Mouse (Mus musculus) forebrain, embryonic 11.5 days (tissue): ENCODE results near the gene Chrm5. TPM values are rescaled to one million over a fixed set of nuclear protein-coding genes. Genes with fewer than 3 reads are reported as not detected.

Experiments
- ATAC-seq: fragments of 200-750 bp; cut with Nextera tagmentation; replicated peaks from 2 replicates; pipeline ENCODE4 v1.8.0; 2017; ENCODE audit warnings: moderate TSS enrichment; ENCODE audit not compliant: low FRiP score
- DNase-seq: peaks from one replicate; pipeline ENCODE4 v3.0.0-alpha.2; 2017; ENCODE audit warnings: low spot score
- H3K27ac ChIP-seq: fragments of 300-500 bp; sonication (generic); 2 replicates; pipeline ENCODE4 v1.5.1; 2014; ENCODE audit warnings: low read depth, low read length
- H3K27me3 ChIP-seq: fragments of 300-500 bp; sonication (generic); 2 replicates; pipeline ENCODE4 v1.6.1; 2014; ENCODE audit warnings: mild to moderate bottlenecking, low read length, mixed read lengths; ENCODE audit not compliant: control insufficient read depth, insufficient read depth
- H3K36me3 ChIP-seq: fragments of 300-500 bp; sonication (generic); 2 replicates; pipeline ENCODE4 v1.6.1; 2014; ENCODE audit warnings: mild to moderate bottlenecking, low read length, moderate library complexity, mixed read lengths; ENCODE audit not compliant: control insufficient read depth, insufficient read depth
- H3K4me1 ChIP-seq: fragments of 300-500 bp; sonication (generic); replicated peaks from 2 replicates; pipeline ENCODE4 v1.6.1; 2014; ENCODE audit warnings: low read length, mixed read lengths; ENCODE audit not compliant: control insufficient read depth, insufficient read depth
- H3K4me2 ChIP-seq: fragments of 300-500 bp; sonication (generic); 2 replicates; pipeline ENCODE4 v1.6.1; 2014; ENCODE audit warnings: low read depth, mild to moderate bottlenecking, low read length, moderate library complexity, mixed read lengths; ENCODE audit not compliant: severe bottlenecking
- H3K4me3 ChIP-seq: fragments of 300-500 bp; sonication (generic); 2 replicates; pipeline ENCODE4 v1.5.1; 2014; ENCODE audit warnings: low read depth, low read length
- H3K9ac ChIP-seq: fragments of 300-500 bp; sonication (generic); 2 replicates; pipeline ENCODE4 v1.6.1; 2014; ENCODE audit warnings: low read length
- H3K9me3 ChIP-seq: fragments of 300-500 bp; sonication (generic); 2 replicates; pipeline ENCODE4 v1.6.1; 2016; ENCODE audit warnings: low read length, mixed read lengths; ENCODE audit not compliant: control insufficient read depth
- WGBS: fragments of 180-500 bp; shearing (Covaris S2); extraction: QIAGEN DNeasy Blood & Tissue Kit; methylation state at CpG from one replicate; pipeline ENCODE4 v1.1.7; 2014; 5-methylcytosine and 5-hydroxymethylcytosine counted together
- polyA plus RNA-seq: library from polyadenylated mRNA; unstranded; fragments of >200 nt; fragmentation: Nextera tagmentation; extraction: Ambion mirVana; gene quantifications from 2 replicates; pipeline ENCODE4 v1.2.1, GENCODE M21; 2014

Chrm5 gene
- 0.27 TPM in 1 of 2 replicates, not detected in the other for polyA plus RNA-seq

DNA sequence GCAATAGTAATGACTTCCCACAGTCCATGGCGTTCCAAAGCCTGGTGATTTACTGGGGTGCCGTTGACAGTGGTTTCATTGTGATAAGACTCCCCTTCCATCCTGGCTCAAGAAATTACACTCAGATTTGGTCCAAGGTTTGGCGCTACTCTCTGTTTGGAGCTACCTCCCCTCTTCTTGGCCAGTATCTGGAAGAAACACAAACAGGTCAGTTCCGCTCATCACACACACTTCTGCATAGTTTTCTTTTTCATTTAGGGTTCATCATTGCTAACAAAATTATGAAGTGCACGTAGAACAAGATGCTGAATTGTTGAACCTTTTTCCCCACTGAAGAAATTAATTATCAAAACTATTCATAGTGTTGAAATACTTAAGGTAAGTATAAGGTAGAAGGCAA is at the start of gene Chrm5:
TSS of gene Chrm5 (minus strand) at position 101 of the 400 bp plus-strand sequence.
- DNase-seq, result no peak
- Histone ChIP-seq H3K36me3 (no peaks in the 10 kb centered on the region), H3K27me3 (no peaks in the 10 kb centered on the region), H3K4me1 (no peaks in the 10 kb centered on the region), H3K9me3 (no peaks in the 10 kb centered on the region), H3K4me3 (no peak within 1 kb of the TSS), H3K27ac (no peak within 1 kb of the TSS), H3K9ac (no peak within 1 kb of the TSS), H3K4me2 (no peak within 1 kb of the TSS)
- WGBS, result 95% methylated on average over 5 of the region's 5 CpGs
- ATAC-seq, result no peak

DNA sequence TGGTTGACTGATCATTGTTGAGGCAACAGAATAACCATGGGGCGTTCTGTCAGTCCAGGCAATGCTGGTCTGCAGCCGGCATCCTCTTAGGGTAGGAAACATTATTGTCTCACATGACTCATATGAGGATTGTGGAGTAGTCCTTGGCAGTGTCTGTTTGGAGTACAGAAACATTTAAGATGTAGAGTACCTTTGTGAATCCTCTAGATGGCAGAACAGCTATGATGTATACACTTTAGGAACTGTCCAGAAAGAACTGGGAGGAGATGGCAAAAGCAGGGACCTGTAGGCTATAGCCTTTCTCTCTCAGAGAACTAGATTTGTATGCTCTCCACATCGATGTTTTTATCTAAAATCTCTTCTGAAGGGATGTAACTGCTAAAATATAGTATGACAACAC is 46.4 kb upstream of the Chrm5 start:
- H3K27me3 ChIP-seq, result no peaks in the 10 kb centered on the region
- WGBS, result 90% methylated on average over 3 of the region's 3 CpGs
- ATAC-seq (no peak), DNase-seq (no peak)
- no peak overlapping the region for H3K27ac ChIP-seq
- H3K9ac ChIP-seq, result no peak overlapping the region
- no peak overlapping the region for H3K4me3 ChIP-seq
- no peak overlapping the region for H3K4me2 ChIP-seq
- H3K4me1 ChIP-seq, result no peaks in the 10 kb centered on the region
- no peaks in the 10 kb centered on the region for H3K9me3 ChIP-seq
- no peaks in the 10 kb centered on the region for H3K36me3 ChIP-seq

DNA sequence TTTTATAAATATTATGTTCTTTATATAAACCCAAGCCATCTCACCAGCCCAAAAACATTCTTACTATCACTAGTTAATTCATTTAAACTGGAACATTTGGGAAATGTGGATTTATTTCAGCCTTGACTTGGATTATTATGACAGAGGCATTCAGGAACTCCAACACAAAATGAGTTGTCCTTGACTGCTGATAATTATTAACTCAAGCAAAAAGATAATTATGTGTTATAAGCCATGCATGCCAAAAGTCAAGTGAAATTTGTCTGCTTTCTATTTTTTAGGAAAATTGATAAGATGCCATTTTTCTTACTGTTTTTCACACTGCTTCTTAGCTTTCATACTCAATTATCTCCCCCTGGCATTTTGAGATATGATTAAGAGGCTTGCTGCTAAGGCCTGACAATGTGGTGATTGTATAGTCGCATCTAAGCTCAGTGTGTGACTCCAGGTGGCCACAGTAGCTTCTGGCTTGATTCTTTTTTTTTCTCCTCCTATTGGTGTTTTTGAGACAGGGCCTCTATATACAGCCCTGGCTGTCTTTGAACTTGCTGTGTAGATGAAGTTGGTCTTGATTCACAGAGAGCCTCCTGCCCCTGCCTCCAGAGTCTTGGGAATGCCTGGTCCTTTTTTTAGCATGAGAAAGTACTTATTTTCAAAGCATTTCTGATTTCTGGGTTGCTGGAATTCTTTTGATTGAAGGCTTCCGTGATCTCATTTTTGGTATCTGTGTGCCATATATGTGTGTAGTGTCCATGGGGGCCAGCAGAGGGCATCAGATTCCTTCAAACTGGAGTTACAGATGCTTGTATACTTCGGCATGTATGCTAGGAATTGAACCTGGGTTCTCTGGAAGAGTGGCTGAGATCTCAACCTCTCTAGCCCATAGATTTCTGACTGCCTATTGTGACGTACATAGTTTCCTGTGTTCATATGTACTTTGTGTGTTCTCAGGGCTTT is 40.2 kb upstream of the Chrm5 start:
- no peak for ATAC-seq
- Histone ChIP-seq H3K4me1 (no peaks in the 10 kb centered on the region), H3K9me3 (no peaks in the 10 kb centered on the region; the same call in 1 of the 2 replicates), H3K4me2 (no peak overlapping the region), H3K27ac (no peak overlapping the region), H3K4me3 (no peak overlapping the region), H3K9ac (no peak overlapping the region), H3K36me3 (no peaks in the 10 kb centered on the region), H3K27me3 (no peaks in the 10 kb centered on the region)
- no peak for DNase-seq
- 86% methylated on average over 4 of the region's 4 CpGs for WGBS

DNA sequence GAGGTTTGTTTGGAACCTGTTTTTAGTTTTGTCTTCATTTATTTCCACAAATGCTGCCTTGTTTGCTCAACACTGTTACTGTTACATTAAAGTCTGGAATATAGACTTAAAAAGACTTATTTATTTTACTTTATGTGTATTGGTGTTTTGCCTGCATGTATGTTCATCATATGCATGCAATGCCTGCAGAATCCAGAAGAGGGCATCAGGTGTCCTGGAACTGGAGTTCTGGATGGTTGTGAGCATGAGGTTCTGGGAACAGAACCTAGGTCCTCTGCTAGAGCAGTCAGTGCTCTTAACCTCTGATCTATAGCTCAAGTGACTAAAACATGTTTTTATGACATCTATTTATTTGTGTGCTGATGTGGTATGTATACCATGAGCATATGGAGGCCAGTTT is 38.0 kb upstream of the Chrm5 start:
- no peak overlapping the region for H3K4me3 ChIP-seq
- H3K9ac ChIP-seq, result no peak overlapping the region
- H3K27ac ChIP-seq, result no peak overlapping the region
- no peaks in the 10 kb centered on the region; the same call in 1 of the 2 replicates for H3K9me3 ChIP-seq
- no peak overlapping the region for H3K4me2 ChIP-seq
- H3K4me1 ChIP-seq, result no peaks in the 10 kb centered on the region
- H3K36me3 ChIP-seq, result no peaks in the 10 kb centered on the region
- DNase-seq, result no peak
- no peaks in the 10 kb centered on the region for H3K27me3 ChIP-seq
- ATAC-seq, result no peak

DNA sequence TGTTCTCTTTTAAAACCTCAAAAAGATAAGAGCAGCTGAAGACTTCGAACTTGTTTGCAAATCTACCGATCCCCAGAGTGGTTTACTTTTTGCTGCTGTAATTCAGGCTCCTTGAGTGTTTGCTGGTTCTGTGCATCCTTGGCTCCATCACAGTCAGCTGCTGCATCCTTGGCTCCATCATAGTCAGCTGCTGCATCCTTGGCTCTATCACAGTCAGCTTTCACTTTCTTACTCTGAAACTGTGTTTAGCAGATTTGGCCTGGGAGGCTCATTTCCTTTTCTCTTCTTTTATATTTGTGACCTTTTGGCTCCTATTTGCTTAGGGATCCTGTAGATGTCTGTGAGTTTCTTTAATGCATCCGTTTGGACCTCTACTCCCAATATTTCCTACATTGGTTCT is 36.6 kb upstream of the Chrm5 start:
- Histone ChIP-seq H3K9me3 (no peaks in the 10 kb centered on the region; the same call in 1 of the 2 replicates), H3K4me2 (no peak overlapping the region), H3K4me1 (no peaks in the 10 kb centered on the region), H3K27me3 (no peaks in the 10 kb centered on the region), H3K4me3 (no peak overlapping the region), H3K27ac (no peak overlapping the region), H3K36me3 (no peaks in the 10 kb centered on the region), H3K9ac (no peak overlapping the region)
- DNase-seq (no peak), ATAC-seq (no peak)
- 89% methylated on average over 3 of the region's 3 CpGs for WGBS

DNA sequence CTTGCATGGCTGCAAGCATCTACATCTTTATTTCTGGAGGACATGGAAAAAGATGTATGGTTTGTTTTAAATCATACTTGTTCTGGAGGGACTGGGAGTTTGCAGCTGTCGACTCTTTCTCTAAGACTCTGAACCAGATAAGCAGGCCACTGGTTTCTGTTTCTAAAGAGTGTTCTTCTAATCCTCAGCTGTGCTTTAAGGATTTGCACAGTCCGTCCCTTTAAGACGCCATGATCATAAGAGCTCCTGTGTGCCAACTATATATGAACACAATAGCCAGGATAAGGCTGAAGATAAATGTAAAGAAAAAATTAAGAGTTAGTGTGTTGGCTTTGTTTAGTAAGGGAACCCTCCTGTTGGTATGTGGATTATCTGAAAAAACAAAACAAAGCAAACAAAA is 36.2 kb upstream of the Chrm5 start:
- Histone ChIP-seq H3K4me3 (no peak overlapping the region), H3K9ac (no peak overlapping the region), H3K4me2 (no peak overlapping the region), H3K36me3 (no peaks in the 10 kb centered on the region), H3K27ac (no peak overlapping the region), H3K4me1 (no peaks in the 10 kb centered on the region), H3K27me3 (no peaks in the 10 kb centered on the region), H3K9me3 (no peaks in the 10 kb centered on the region; the same call in 1 of the 2 replicates)
- WGBS, result 82% methylated on average over 3 of the region's 3 CpGs
- DNase-seq (no peak), ATAC-seq (no peak)

DNA sequence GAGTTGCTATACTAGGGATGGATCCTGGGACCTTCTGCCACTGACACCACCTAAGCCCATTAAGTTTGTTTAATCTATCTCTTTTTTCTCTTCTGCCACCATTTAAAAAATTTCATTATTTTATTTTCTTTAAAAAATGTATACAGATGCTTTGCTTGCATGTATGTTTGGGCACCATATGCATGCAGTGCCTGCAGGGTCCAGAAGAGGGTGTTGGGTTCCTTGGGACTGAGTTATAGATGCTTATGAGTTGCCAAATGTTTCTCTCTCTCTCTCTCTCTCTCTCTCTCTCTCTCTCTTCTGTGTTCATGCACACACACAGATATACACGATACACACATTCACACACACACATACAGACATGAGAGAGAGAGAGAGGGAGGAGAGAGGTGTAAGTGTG is 32.5 kb upstream of the Chrm5 start:
- Histone ChIP-seq H3K27me3 (no peaks in the 10 kb centered on the region), H3K36me3 (no peaks in the 10 kb centered on the region), H3K4me1 (no peaks in the 10 kb centered on the region), H3K4me2 (no peak overlapping the region), H3K9ac (no peak overlapping the region), H3K4me3 (no peak overlapping the region), H3K9me3 (no peaks in the 10 kb centered on the region), H3K27ac (no peak overlapping the region)
- WGBS, result 76% methylated on average over 1 of the region's 1 CpGs
- DNase-seq (no peak), ATAC-seq (no peak)

DNA sequence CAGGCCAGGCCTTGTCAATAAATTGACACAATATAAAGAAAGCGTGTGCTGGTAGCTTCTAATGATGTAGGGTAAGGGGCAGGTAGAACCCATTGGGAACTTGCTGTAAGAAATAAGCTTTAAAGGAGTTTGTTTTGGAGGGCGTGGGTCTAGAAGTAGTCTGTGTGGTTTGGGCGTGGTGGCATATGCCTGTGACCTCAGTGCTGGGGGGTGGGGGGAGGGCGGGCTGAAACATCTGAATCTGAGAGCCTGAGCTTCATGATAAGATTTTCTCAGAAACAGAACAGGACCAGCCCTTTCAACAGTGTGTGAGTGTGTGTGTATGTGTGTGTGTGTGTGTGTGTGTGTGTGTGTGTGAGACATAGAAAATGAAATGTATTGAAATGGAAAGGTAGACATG is 29.6 kb upstream of the Chrm5 start:
- Histone ChIP-seq H3K9me3 (no peaks in the 10 kb centered on the region), H3K4me2 (no peak overlapping the region), H3K9ac (no peak overlapping the region), H3K27me3 (no peaks in the 10 kb centered on the region), H3K4me3 (no peak overlapping the region), H3K36me3 (no peaks in the 10 kb centered on the region), H3K27ac (no peak overlapping the region), H3K4me1 (no peaks in the 10 kb centered on the region)
- DNase-seq (no peak), ATAC-seq (no peak)
- WGBS, result 89% methylated on average over 4 of the region's 4 CpGs

DNA sequence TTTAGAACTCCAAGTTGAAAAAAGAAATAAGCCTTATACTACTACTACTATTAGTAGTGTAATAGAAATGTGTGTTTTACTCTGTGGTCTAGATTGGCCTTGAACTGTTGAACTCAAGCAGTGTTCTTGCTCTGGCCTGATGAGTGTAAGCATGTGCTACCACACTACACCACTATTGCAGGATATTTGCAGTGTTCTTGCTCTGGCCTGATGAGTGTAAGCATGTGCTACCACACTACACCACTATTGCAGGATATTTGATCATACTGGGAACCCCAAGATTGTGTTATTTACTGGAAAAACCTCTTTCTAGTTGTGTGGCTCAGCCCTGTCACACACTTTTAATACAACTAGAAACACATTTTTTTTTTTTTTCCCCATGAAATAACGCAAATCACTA is 26.9 kb upstream of the Chrm5 start:
- Histone ChIP-seq H3K9me3 (no peaks in the 10 kb centered on the region), H3K27me3 (no peaks in the 10 kb centered on the region), H3K36me3 (no peaks in the 10 kb centered on the region), H3K4me1 (no peaks in the 10 kb centered on the region), H3K9ac (no peak overlapping the region), H3K4me3 (no peak overlapping the region), H3K4me2 (no peak overlapping the region), H3K27ac (no peak overlapping the region)
- no peak for ATAC-seq
- WGBS, result 97% methylated on average over 1 of the region's 1 CpGs
- DNase-seq, result no peak
